Mouse (Mus musculus): ENCODE measurements at regions not wholly inside any gene's neighbourhood (a gene's known extent, or its start where the extent isn't known, plus 50 kb on each side); places are given as distances from the start of the nearest gene placed in this dataset.

- no peak overlapping the region for H3K9ac ChIP-seq (ENCODE audit: control insufficient read depth, low read depth, low read length, poor library complexity, severe bottlenecking)
- no peaks in the 10 kb centered on the region for H3K4me1 ChIP-seq (ENCODE audit: control insufficient read depth in 1 of 2, insufficient read depth in 2 of 2, low read length in 2 of 2)
- no peaks in the 10 kb centered on the region for H3K27me3 ChIP-seq (ENCODE audit: control insufficient read depth in 1 of 2, insufficient read depth in 2 of 2, low read length in 2 of 2)
- no peaks in the 10 kb centered on the region for H3K9me3 ChIP-seq (replicated peaks; ENCODE audit: insufficient read depth, low read length)
- no peaks in the 10 kb centered on the region for H3K79me2 ChIP-seq (ENCODE audit: control insufficient read depth, insufficient read depth, low read length, poor library complexity)
- H3K36me3 ChIP-seq (ENCODE audit: control insufficient read depth in 1 of 2, insufficient read depth in 2 of 2, low read length in 2 of 2) = no peaks in the 10 kb centered on the region
- TF ChIP-seq CHD2 (IDR thresholded peaks at IDR 0.05; ENCODE audit: low read length) = no peak
- TF ChIP-seq JUND (IDR thresholded peaks at IDR 0.05; ENCODE audit: low read depth, low read length) = no peak
- TF ChIP-seq TCF12 (IDR thresholded peaks at IDR 0.05; ENCODE audit: low read depth, low read length) = no peak
- DNase-seq (ENCODE audit: low read depth, low spot score) = no peak
- no peak overlapping the region for H3K27ac ChIP-seq (ENCODE audit: control insufficient read depth, low read depth, low read length)
- no peak overlapping the region for H3K4me3 ChIP-seq (ENCODE audit: control insufficient read depth in 1 of 2, insufficient read depth in 1 of 2, low read depth in 2 of 2, low read length in 2 of 2)
Measured at GRCm38 (mm10) chr4:22146648-22147409, 210.5 kb upstream of the Fbxl4 start.

- Histone ChIP-seq H3K27ac (ENCODE audit: control insufficient read depth, low read depth, low read length) (no peak overlapping the region), H3K4me3 (ENCODE audit: control insufficient read depth in 1 of 2, insufficient read depth in 1 of 2, low read depth in 2 of 2, low read length in 2 of 2) (no peak overlapping the region), H3K4me1 (ENCODE audit: control insufficient read depth in 1 of 2, insufficient read depth in 2 of 2, low read length in 2 of 2) (no peaks in the 10 kb centered on the region), H3K27me3 (ENCODE audit: control insufficient read depth in 1 of 2, insufficient read depth in 2 of 2, low read length in 2 of 2) (no peaks in the 10 kb centered on the region), H3K36me3 (ENCODE audit: control insufficient read depth in 1 of 2, insufficient read depth in 2 of 2, low read length in 2 of 2) (no peaks in the 10 kb centered on the region), H3K79me2 (ENCODE audit: control insufficient read depth, insufficient read depth, low read length, poor library complexity) (no peaks in the 10 kb centered on the region), H3K9ac (ENCODE audit: control insufficient read depth, low read depth, low read length, poor library complexity, severe bottlenecking) (no peak overlapping the region), H3K9me3 (replicated peaks; ENCODE audit: insufficient read depth, low read length) (no peaks in the 10 kb centered on the region)
- TF ChIP-seq CTCF (IDR thresholded peaks at IDR 0.05 in 2 of 3, conservative IDR thresholded peaks at IDR 0.05 in 1 of 3; ENCODE audit: control insufficient read depth in 1 of 3, insufficient read depth in 1 of 3, low read depth in 2 of 3, low read length in 3 of 3, poor library complexity in 1 of 3, severe bottlenecking in 1 of 3) = no peak
- TF ChIP-seq SMC3 (IDR thresholded peaks at IDR 0.05; ENCODE audit: low read depth, low read length) = no peak
- no peak for TF ChIP-seq CHD1 (IDR thresholded peaks at IDR 0.05; ENCODE audit: low read depth, low read length)
- no peak for TF ChIP-seq ELF1 (IDR thresholded peaks at IDR 0.05; ENCODE audit: low read depth, low read length)
- DNase-seq (ENCODE audit: low read depth, low spot score) = no peak
Measured at GRCm38 (mm10) chr4:22151899-22152493, 205.3 kb upstream of the Fbxl4 start.

GRCm38 (mm10) chr4:22152971-22153544, 204.3 kb upstream of the Fbxl4 start:
- TF ChIP-seq ZC3H11A (IDR thresholded peaks at IDR 0.05; ENCODE audit: low read depth, low read length) = no peak
- TF ChIP-seq SMC3 (IDR thresholded peaks at IDR 0.05; ENCODE audit: low read depth, low read length) = no peak
- TF ChIP-seq POLR2AphosphoS2 (IDR thresholded peaks at IDR 0.05; ENCODE audit: low read length) = no peak
- no peak for TF ChIP-seq RAD21 (IDR thresholded peaks at IDR 0.05; ENCODE audit: low read depth, low read length)
- TF ChIP-seq ELF1 (IDR thresholded peaks at IDR 0.05; ENCODE audit: low read depth, low read length) = no peak
- no peak for TF ChIP-seq HCFC1 (IDR thresholded peaks at IDR 0.05; ENCODE audit: low read depth, low read length)
- no peak for TF ChIP-seq MEF2A (IDR thresholded peaks at IDR 0.05; ENCODE audit: extremely low read depth, insufficient replicate concordance, low read depth, low read length, poor library complexity, severe bottlenecking)
- TF ChIP-seq TBP (IDR thresholded peaks at IDR 0.05; ENCODE audit: low read depth, low read length) = no peak
- no peak for TF ChIP-seq POLR2A (IDR thresholded peaks at IDR 0.05; ENCODE audit: control insufficient read depth in 1 of 2, insufficient read depth in 1 of 2, low read depth in 1 of 2, low read length in 2 of 2, poor library complexity in 1 of 2)
- TF ChIP-seq GABPA (IDR thresholded peaks at IDR 0.05; ENCODE audit: low read depth, low read length) = no peak
- no peak for TF ChIP-seq CHD2 (IDR thresholded peaks at IDR 0.05; ENCODE audit: low read length)
- no peak for TF ChIP-seq MYC (IDR thresholded peaks at IDR 0.05; ENCODE audit: low read depth, low read length)
- TF ChIP-seq JUND (IDR thresholded peaks at IDR 0.05; ENCODE audit: low read depth, low read length) = no peak
- no peak for TF ChIP-seq NRF1 (IDR thresholded peaks at IDR 0.05; ENCODE audit: insufficient read depth, low read depth, low read length, poor library complexity, severe bottlenecking)
- TF ChIP-seq SIN3A (IDR thresholded peaks at IDR 0.05; ENCODE audit: low read length) = no peak
- no peak for TF ChIP-seq EP300 (IDR thresholded peaks at IDR 0.05; ENCODE audit: low read depth in 1 of 2, low read length in 2 of 2)
- no peak for TF ChIP-seq ZMIZ1 (IDR thresholded peaks at IDR 0.05; ENCODE audit: low read depth, low read length)
- no peak for TF ChIP-seq CTCF (IDR thresholded peaks at IDR 0.05 in 2 of 3, conservative IDR thresholded peaks at IDR 0.05 in 1 of 3; ENCODE audit: control insufficient read depth in 1 of 3, insufficient read depth in 1 of 3, low read depth in 2 of 3, low read length in 3 of 3, poor library complexity in 1 of 3, severe bottlenecking in 1 of 3)
- TF ChIP-seq TAL1 (IDR thresholded peaks at IDR 0.05; ENCODE audit: low read length) = no peak
- TF ChIP-seq ETS1 (IDR thresholded peaks at IDR 0.05; ENCODE audit: low read depth, low read length) = no peak
- Histone ChIP-seq H3K27me3 (ENCODE audit: control insufficient read depth in 1 of 2, insufficient read depth in 2 of 2, low read length in 2 of 2) (no peaks in the 10 kb centered on the region), H3K9me3 (replicated peaks; ENCODE audit: insufficient read depth, low read length) (no peaks in the 10 kb centered on the region), H3K27ac (ENCODE audit: control insufficient read depth, low read depth, low read length) (no peak overlapping the region), H3K4me1 (ENCODE audit: control insufficient read depth in 1 of 2, insufficient read depth in 2 of 2, low read length in 2 of 2) (no peaks in the 10 kb centered on the region), H3K4me3 (ENCODE audit: control insufficient read depth in 1 of 2, insufficient read depth in 1 of 2, low read depth in 2 of 2, low read length in 2 of 2) (no peak overlapping the region), H3K9ac (ENCODE audit: control insufficient read depth, low read depth, low read length, poor library complexity, severe bottlenecking) (no peak overlapping the region), H3K36me3 (ENCODE audit: control insufficient read depth in 1 of 2, insufficient read depth in 2 of 2, low read length in 2 of 2) (no peaks in the 10 kb centered on the region), H3K79me2 (ENCODE audit: control insufficient read depth, insufficient read depth, low read length, poor library complexity) (no peaks in the 10 kb centered on the region)
- no peak for DNase-seq (ENCODE audit: low read depth, low spot score)

Measured in MEL (cell line).